Mouse (Mus musculus) liver, embryonic 14.5 days (tissue): ENCODE results near the gene Olfr70.
A peak's percentile ranks its signal among the peaks of the same experiment; 100 is the strongest.

Experiments used
- CTCF ChIP-seq: IDR thresholded peaks from 2 replicates; pipeline ENCODE4 v1.5.1; 2016; ENCODE audit warnings: antibody characterized with exemption, low read depth, control low read depth
- EP300 ChIP-seq: IDR thresholded peaks from 2 replicates; pipeline ENCODE4 v1.6.1; 2016; ENCODE audit warnings: antibody characterized with exemption, low read depth

- no peak for TF ChIP-seq EP300
- 0 out of 2 replicates have a peak, but pooled peaks have one; percentile 10 for TF ChIP-seq CTCF
Measured at GRCm38 (mm10) chr4:43743099-43743498, 42.5 kb upstream of the Olfr70 start.
